Mouse (Mus musculus) G1E (cell line): ENCODE results near the gene Mrm1. TPM values are rescaled to one million over a fixed set of nuclear protein-coding genes. Genes with fewer than 3 reads are reported as not detected.

ENCODE experiments used
- ATAC-seq: 2 replicates; pipeline ENCODE4 v1.8.0; 2016; ENCODE audit warnings: mild to moderate bottlenecking; ENCODE audit not compliant: insufficient number of reproducible peaks, poor library complexity, low FRiP score, severe bottlenecking; ENCODE audit errors: extremely low read depth
- DNase-seq: peaks from one replicate; pipeline ENCODE4 v3.0.0; 2012; ENCODE audit warnings: low spot score
- H3K27me3 ChIP-seq: 2 replicates; pipeline ENCODE4 v1.6.1; 2012; ENCODE audit warnings: mild to moderate bottlenecking, low read length, inconsistent platforms; ENCODE audit not compliant: insufficient read depth
- H3K36me3 ChIP-seq: replicated peaks from 2 replicates; pipeline ENCODE3; 2012; ENCODE audit warnings: mild to moderate bottlenecking, inconsistent platforms
- H3K4me1 ChIP-seq: 2 replicates; pipeline ENCODE4 v1.6.1; 2012; ENCODE audit warnings: low read depth, low read length, inconsistent platforms, mixed read lengths; ENCODE audit not compliant: insufficient read depth
- H3K4me3 ChIP-seq: 2 replicates; pipeline ENCODE4 v1.5.1; 2012; ENCODE audit warnings: low read depth, mild to moderate bottlenecking, inconsistent platforms, low read length, moderate library complexity, mixed read lengths
- H3K9me3 ChIP-seq: replicated peaks from 2 replicates; pipeline ENCODE4 v1.6.1; 2012; ENCODE audit warnings: inconsistent platforms
- CTCF ChIP-seq: IDR thresholded peaks from 2 replicates; pipeline ENCODE4 v1.5.1; 2012; ENCODE audit warnings: low read depth, low read length, inconsistent platforms, mixed read lengths
- GATA1 ChIP-seq: IDR thresholded peaks from 2 replicates; pipeline ENCODE4 v1.6.1; 2012; ENCODE audit warnings: borderline replicate concordance, low read length, inconsistent platforms, mixed read lengths
- GATA2 ChIP-seq: IDR thresholded peaks from 2 replicates; pipeline ENCODE4 v1.6.1; 2012; ENCODE audit warnings: low read depth, low read length, inconsistent platforms, borderline replicate concordance
- POLR2AphosphoS5 ChIP-seq: IDR thresholded peaks from 2 replicates; pipeline ENCODE4 v1.6.1; 2012; ENCODE audit warnings: low read depth, low read length, inconsistent platforms; ENCODE audit not compliant: insufficient replicate concordance
- TAL1 ChIP-seq: conservative IDR thresholded peaks from 2 replicates; pipeline ENCODE4 v1.6.1; 2012; ENCODE audit warnings: low read depth, low read length, inconsistent platforms, mixed read lengths
- polyA plus RNA-seq: library from polyadenylated mRNA; stranded (reverse); fragments of >175 nt; gene quantifications from 2 replicates; pipeline ENCODE4 v1.2.3, GENCODE M21; 2012
- total RNA-seq, 2 experiments: library from RNA; stranded (forward) in 1 of 2; stranded (reverse) in 1 of 2; fragments of 200-1000 nt in 1 of 2; fragments of >200 nt in 1 of 2; fragmentation: Nextera tagmentation in 1 of 2; gene quantifications; 2 replicates each; pipeline ENCODE4 v1.2.3; 2014 to 2017

The Mrm1 gene
- total and polyA plus RNA-seq, 3 experiments, result 8.0 to 14.1 (median 9.8) TPM

GRCm38 (mm10) chr11:84826185-84826584 lies 6.9 kb upstream of the Mrm1 start:
- no peak for ATAC-seq
- H3K9me3 ChIP-seq, result no peaks in the 10 kb centered on the region
- TF ChIP-seq TAL1 (no peak), GATA2 (no peak), POLR2AphosphoS5 (no peak), GATA1 (no peak), CTCF (no peak)
- no peaks in the 10 kb centered on the region for H3K27me3 ChIP-seq
- peaks cover 69% of the 10 kb centered on the region for H3K36me3 ChIP-seq
- peaks cover 86% of the 10 kb centered on the region for H3K4me1 ChIP-seq
- H3K4me3 ChIP-seq, result no peak overlapping the region; the same call in 1 of the 2 replicates
- DNase-seq, result no peak

GRCm38 (mm10) chr11:84825261-84825807 lies 6.0 kb upstream of the Mrm1 start:
- DNase-seq (no peak), ATAC-seq (no peak)
- peaks cover 92% of the 10 kb centered on the region for H3K4me1 ChIP-seq
- H3K9me3 ChIP-seq, result no peaks in the 10 kb centered on the region
- H3K27me3 ChIP-seq, result no peaks in the 10 kb centered on the region
- TF ChIP-seq POLR2AphosphoS5 (no peak), GATA2 (no peak), TAL1 (no peak), GATA1 (no peak), CTCF (no peak)
- no peak overlapping the region for H3K4me3 ChIP-seq
- peaks cover 69% of the 10 kb centered on the region for H3K36me3 ChIP-seq

- Histone ChIP-seq H3K4me1 (peaks cover 93% of the 10 kb centered on the region), H3K9me3 (no peaks in the 10 kb centered on the region), H3K27me3 (no peaks in the 10 kb centered on the region), H3K4me3 (peak overlapping the region; percentile 61; the same call in 1 of the 2 replicates), H3K36me3 (peaks cover 63% of the 10 kb centered on the region)
- no peak for TF ChIP-seq CTCF
- TF ChIP-seq TAL1, result peak; percentile 80
- ATAC-seq (peak; percentile 73), DNase-seq (peak; percentile 82)
Observed at GRCm38 (mm10) chr11:84823484-84823897, 4.2 kb upstream of the Mrm1 start.

- Histone ChIP-seq H3K36me3 (peaks cover 62% of the 10 kb centered on the region), H3K9me3 (0 out of 2 replicates have a peak, but pooled peaks cover under 1% of the 10 kb centered on the region), H3K4me3 (peak overlapping the region; percentile 61; the same call in 1 of the 2 replicates), H3K4me1 (peaks cover 93% of the 10 kb centered on the region), H3K27me3 (no peaks in the 10 kb centered on the region)
- TF ChIP-seq GATA2 (no peak), GATA1 (no peak), CTCF (no peak), TAL1 (no peak), POLR2AphosphoS5 (no peak)
- DNase-seq, result no peak
- no peak for ATAC-seq
Observed at GRCm38 (mm10) chr11:84822487-84822886, 3.2 kb upstream of the Mrm1 start.

GRCm38 (mm10) chr11:84821131-84821770 lies 1.9 kb upstream of the Mrm1 start:
- H3K36me3 ChIP-seq, result peaks cover 67% of the 10 kb centered on the region
- no peak for TF ChIP-seq GATA1
- TF ChIP-seq POLR2AphosphoS5, result no peak
- no peak for TF ChIP-seq CTCF
- no peak for TF ChIP-seq GATA2
- TF ChIP-seq TAL1, result no peak

GRCm38 (mm10) chr11:84818085-84818960 lies 992 bp downstream of the Mrm1 start:
- peaks cover 75% of the 10 kb centered on the region for H3K36me3 ChIP-seq
- DNase-seq, result peak; percentile 84

More at GRCm38 (mm10) chr11:84821131-84821770, 1.9 kb upstream of the Mrm1 start:
- Histone ChIP-seq H3K27me3 (no peaks in the 10 kb centered on the region), H3K9me3 (peaks cover 2% of the 10 kb centered on the region; the same call in 1 of the 2 replicates), H3K4me3 (peak overlapping the region; percentile 28; the same call in 1 of the 2 replicates), H3K4me1 (peaks cover 93% of the 10 kb centered on the region)
- ATAC-seq, result no peak
- DNase-seq, result no peak

More at GRCm38 (mm10) chr11:84818085-84818960, 992 bp downstream of the Mrm1 start:
- Histone ChIP-seq H3K27me3 (no peaks in the 10 kb centered on the region), H3K9me3 (peaks cover 2% of the 10 kb centered on the region; the same call in 1 of the 2 replicates), H3K4me3 (peak overlapping the region; percentile 96), H3K4me1 (peaks cover 78% of the 10 kb centered on the region)
- TF ChIP-seq CTCF, result peak; percentile 78
- TF ChIP-seq GATA1, result no peak
- no peak for ATAC-seq
